Mouse (Mus musculus): ENCODE measurements around the gene Prr12. TPM values are rescaled to one million over a fixed set of nuclear protein-coding genes. Genes with fewer than 3 reads are reported as not detected.
"Not testable (repeated sequence)": the region's sequence is repeated elsewhere in the genome, so short reads cannot be mapped to it uniquely, and the experiment has no call there.

Prr12 gene
- 7.1 and 8.7 TPM in 2 replicates for polyA plus RNA-seq (2015; fragmentation: Nextera tagmentation; extraction: Ambion mirVana)

DNA sequence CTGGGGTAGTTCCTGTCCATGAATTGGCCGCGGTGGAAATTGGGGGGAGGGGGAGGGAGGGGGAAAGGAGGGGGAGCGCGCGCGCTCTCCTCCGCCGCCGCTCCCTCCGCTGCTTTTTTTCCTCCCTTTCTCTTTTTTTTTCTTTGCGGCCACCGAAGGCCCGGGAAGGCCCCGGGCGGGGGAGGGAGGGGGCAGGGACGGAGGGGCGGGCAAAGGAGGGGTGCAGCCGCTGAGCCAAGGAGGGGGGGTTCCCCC lies at the start of gene Prr12:
TSS of gene Prr12 (minus strand) at position 20 of the 255 bp plus-strand sequence.
- WGBS, result 0% methylated on average over 5 of the region's 18 CpGs
- Histone ChIP-seq H3K27ac (peak within 1 kb of the TSS; percentile 100), H3K27me3 (replicated peaks) (no peaks in the 10 kb centered on the region), H3K4me2 (replicated peaks) (peak within 1 kb of the TSS; percentile 95), H3K4me3 (replicated peaks) (peak within 1 kb of the TSS; percentile 78), H3K9me3 (no peaks in the 10 kb centered on the region), H3K4me1 (replicated peaks) (peaks cover 19% of the 10 kb centered on the region), H3K9ac (peak within 1 kb of the TSS; percentile 90), H3K36me3 (peaks cover 26% of the 10 kb centered on the region)
- ATAC-seq, result peak; percentile 40

DNA sequence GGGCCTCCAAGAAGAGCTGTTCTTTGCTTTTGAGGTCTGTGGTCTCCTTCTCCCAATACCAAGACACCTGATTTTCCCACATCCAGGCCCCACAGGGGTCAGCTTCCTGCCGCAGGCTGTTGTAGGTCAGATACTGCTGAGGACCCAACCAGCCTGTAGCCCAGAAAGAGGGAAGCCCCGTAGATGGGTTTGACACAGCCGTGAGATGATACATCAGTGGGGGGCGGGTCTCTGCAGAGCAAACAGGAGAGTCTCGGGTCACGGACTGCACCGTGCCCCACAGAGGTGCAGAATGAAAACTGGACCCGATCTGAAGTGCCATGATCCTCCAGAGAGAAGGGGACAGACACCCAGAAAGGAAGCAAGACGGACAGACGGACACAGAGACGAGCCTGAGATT lies 49.8 kb upstream of the Prr12 start:
- no peaks in the 10 kb centered on the region for H3K36me3 ChIP-seq
- H3K9ac ChIP-seq, result no peak overlapping the region
- peaks cover 33% of the 10 kb centered on the region for H3K4me1 ChIP-seq (replicated peaks)
- 66% methylated on average over 11 of the region's 11 CpGs for WGBS
- no peaks in the 10 kb centered on the region for H3K27me3 ChIP-seq (replicated peaks)
- H3K4me2 ChIP-seq (replicated peaks), result peak overlapping the region; percentile 75
- H3K4me3 ChIP-seq (replicated peaks), result peak overlapping the region; percentile 44
- ATAC-seq, result no peak
- no peaks in the 10 kb centered on the region for H3K9me3 ChIP-seq
- no peak overlapping the region; the same call in 1 of the 2 replicates for H3K27ac ChIP-seq

GRCm38 (mm10) chr7:45100046-45100445 lies 47.4 kb upstream of the Prr12 start:
- H3K4me2 ChIP-seq (replicated peaks), result no peak overlapping the region

GRCm38 (mm10) chr7:45098541-45099240 lies 46.0 kb upstream of the Prr12 start:
- WGBS, result 89% methylated on average over 8 of the region's 8 CpGs

More at GRCm38 (mm10) chr7:45100046-45100445, 47.4 kb upstream of the Prr12 start:
- H3K4me3 ChIP-seq (replicated peaks), result no peak overlapping the region
- WGBS, result 89% methylated on average over 6 of the region's 6 CpGs
- H3K36me3 ChIP-seq, result no peaks in the 10 kb centered on the region
- ATAC-seq, result no peak
- H3K4me1 ChIP-seq (replicated peaks), result peaks cover 27% of the 10 kb centered on the region
- H3K27ac ChIP-seq, result no peak overlapping the region
- no peaks in the 10 kb centered on the region for H3K27me3 ChIP-seq (replicated peaks)
- no peaks in the 10 kb centered on the region for H3K9me3 ChIP-seq
- H3K9ac ChIP-seq, result no peak overlapping the region

DNA sequence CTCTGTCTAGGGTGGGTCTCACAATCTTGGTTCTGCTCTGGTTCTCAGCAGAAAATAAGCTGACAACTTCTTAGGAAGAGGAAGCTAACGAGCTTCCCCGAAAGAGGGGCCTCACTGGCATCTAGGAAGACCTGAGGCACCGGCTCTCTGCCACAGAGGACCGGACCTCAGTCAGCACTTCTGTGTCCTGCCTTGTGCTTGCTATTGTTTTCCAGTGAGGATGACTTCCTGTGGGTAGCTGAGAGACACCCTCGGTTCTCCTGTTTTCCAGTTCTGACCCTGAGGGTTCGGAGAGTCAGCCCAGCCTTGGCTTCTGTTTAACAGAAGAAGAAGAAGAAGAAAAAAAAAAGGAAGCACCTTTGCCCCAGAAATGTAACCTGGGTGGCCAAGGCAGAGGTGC lies 44.8 kb upstream of the Prr12 start:
- Histone ChIP-seq H3K9me3 (no peaks in the 10 kb centered on the region), H3K4me2 (replicated peaks) (no peak overlapping the region), H3K9ac (no peak overlapping the region), H3K4me1 (replicated peaks) (peaks cover 16% of the 10 kb centered on the region), H3K27ac (0 out of 2 replicates have a peak overlapping the region, but pooled peaks have one; percentile 17), H3K27me3 (replicated peaks) (no peaks in the 10 kb centered on the region), H3K36me3 (no peaks in the 10 kb centered on the region), H3K4me3 (replicated peaks) (no peak overlapping the region)
- ATAC-seq, result no peak
- WGBS, result 53% methylated on average over 6 of the region's 6 CpGs

More at GRCm38 (mm10) chr7:45098541-45099240, 46.0 kb upstream of the Prr12 start:
- H3K27me3 ChIP-seq (replicated peaks), result no peaks in the 10 kb centered on the region
- no peaks in the 10 kb centered on the region for H3K36me3 ChIP-seq
- H3K4me1 ChIP-seq (replicated peaks), result peaks cover 20% of the 10 kb centered on the region
- no peak overlapping the region for H3K9ac ChIP-seq
- H3K4me2 ChIP-seq (replicated peaks), result no peak overlapping the region
- H3K4me3 ChIP-seq (replicated peaks), result no peak overlapping the region
- no peak for ATAC-seq
- no peak overlapping the region for H3K27ac ChIP-seq
- H3K9me3 ChIP-seq, result no peaks in the 10 kb centered on the region

DNA sequence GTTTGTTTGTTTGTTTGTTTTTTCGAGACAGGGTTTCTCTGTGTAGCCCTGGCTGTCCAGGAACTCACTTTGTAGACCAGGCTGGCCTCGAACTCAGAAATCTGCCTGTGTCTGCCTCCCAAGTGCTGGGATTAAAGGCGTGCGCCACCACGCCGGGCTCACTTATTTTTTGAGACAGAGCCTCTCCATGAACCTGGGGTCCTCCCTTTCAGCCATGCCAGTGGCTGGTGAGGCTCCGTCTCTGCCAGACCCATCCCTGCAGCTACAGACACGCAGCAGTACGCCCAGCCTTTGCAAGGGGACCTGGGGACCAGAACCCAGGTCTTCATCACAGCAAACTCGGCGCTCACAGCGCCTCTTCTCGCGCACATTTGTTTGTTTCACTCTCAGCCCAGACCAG lies 43.3 kb upstream of the Prr12 start:
- H3K4me2 ChIP-seq (replicated peaks); H3K36me3 ChIP-seq; H3K9me3 ChIP-seq; H3K9ac ChIP-seq; ATAC-seq; H3K27ac ChIP-seq; H3K4me3 ChIP-seq (replicated peaks); H3K27me3 ChIP-seq (replicated peaks): not testable (repeated sequence)
- peaks cover 11% of the 10 kb centered on the region for H3K4me1 ChIP-seq (replicated peaks)
- 92% methylated on average over 14 of the region's 14 CpGs for WGBS

- Histone ChIP-seq H3K9ac (no peak overlapping the region), H3K27ac (no peak overlapping the region), H3K27me3 (replicated peaks) (no peaks in the 10 kb centered on the region), H3K9me3 (no peaks in the 10 kb centered on the region), H3K4me3 (replicated peaks) (no peak overlapping the region), H3K4me1 (replicated peaks) (peaks cover 14% of the 10 kb centered on the region), H3K36me3 (no peaks in the 10 kb centered on the region), H3K4me2 (replicated peaks) (no peak overlapping the region)
- WGBS, result 80% methylated on average over 6 of the region's 6 CpGs
- ATAC-seq, result no peak
Observed at GRCm38 (mm10) chr7:45095367-45095766, 42.7 kb upstream of the Prr12 start.

GRCm38 (mm10) chr7:45094121-45094520 lies 41.4 kb upstream of the Prr12 start:
- Histone ChIP-seq H3K9me3 (no peaks in the 10 kb centered on the region), H3K27me3 (replicated peaks) (no peaks in the 10 kb centered on the region), H3K4me1 (replicated peaks) (peaks cover 17% of the 10 kb centered on the region), H3K4me3 (replicated peaks) (no peak overlapping the region), H3K36me3 (no peaks in the 10 kb centered on the region), H3K27ac (no peak overlapping the region), H3K9ac (no peak overlapping the region), H3K4me2 (replicated peaks) (no peak overlapping the region)
- WGBS, result 32% methylated on average over 7 of the region's 7 CpGs
- no peak for ATAC-seq

DNA sequence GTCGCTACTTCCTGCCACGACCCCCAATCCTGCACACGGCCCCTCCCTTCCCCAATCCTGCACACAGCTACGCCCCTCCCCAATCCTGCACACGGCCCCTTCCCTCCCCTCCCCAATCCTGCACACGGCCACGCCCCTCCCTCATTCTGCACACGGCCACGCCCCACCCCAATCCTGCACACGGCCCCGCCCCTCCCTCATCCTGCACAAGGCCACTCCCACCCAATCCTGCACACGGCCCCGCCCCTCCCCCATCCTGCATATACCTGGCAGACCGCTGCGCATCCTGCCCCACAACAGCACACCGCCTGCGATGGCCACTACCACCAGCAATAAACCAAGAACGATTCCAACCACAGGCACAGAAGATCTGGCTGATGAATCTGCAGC lies 40.8 kb upstream of the Prr12 start:
- ATAC-seq, result no peak
- Histone ChIP-seq H3K4me1 (replicated peaks) (peaks cover 17% of the 10 kb centered on the region), H3K27ac (peak overlapping the region; percentile 83; the same call in 1 of the 2 replicates), H3K36me3 (peaks cover 1% of the 10 kb centered on the region; the same call in 1 of the 2 replicates), H3K4me2 (replicated peaks) (peak overlapping the region; percentile 19; the same call in 1 of the 2 replicates), H3K27me3 (replicated peaks) (no peaks in the 10 kb centered on the region), H3K4me3 (replicated peaks) (no peak overlapping the region), H3K9me3 (no peaks in the 10 kb centered on the region), H3K9ac (no peak overlapping the region)
- WGBS, result 38% methylated on average over 15 of the region's 18 CpGs

GRCm38 (mm10) chr7:45092828-45093515 lies 40.3 kb upstream of the Prr12 start:
- Histone ChIP-seq H3K36me3 (peaks cover 6% of the 10 kb centered on the region; the same call in 1 of the 2 replicates), H3K9me3 (no peaks in the 10 kb centered on the region), H3K27me3 (replicated peaks) (no peaks in the 10 kb centered on the region), H3K27ac (peak overlapping the region; percentile 83), H3K4me3 (replicated peaks) (no peak overlapping the region), H3K4me1 (replicated peaks) (peaks cover 17% of the 10 kb centered on the region), H3K4me2 (replicated peaks) (peak overlapping the region; percentile 19; the same call in 1 of the 2 replicates), H3K9ac (no peak overlapping the region)
- no peak for ATAC-seq
- 48% methylated on average over 12 of the region's 12 CpGs for WGBS

GRCm38 (mm10) chr7:45092048-45092447 lies 39.4 kb upstream of the Prr12 start, which contains the start of gene Rcn3:
Gene Rcn3 (minus strand): TSS chr7:45092221.
- H3K9me3 ChIP-seq, result no peaks in the 10 kb centered on the region
- H3K27ac ChIP-seq, result peak within 1 kb of the TSS; percentile 83
- peak within 1 kb of the TSS; percentile 64 for H3K9ac ChIP-seq
- H3K4me3 ChIP-seq (replicated peaks), result peak within 1 kb of the TSS; percentile 50
- peaks cover 17% of the 10 kb centered on the region for H3K4me1 ChIP-seq (replicated peaks)
- no peaks in the 10 kb centered on the region for H3K27me3 ChIP-seq (replicated peaks)
- H3K36me3 ChIP-seq, result peaks cover 11% of the 10 kb centered on the region
- peak within 1 kb of the TSS; percentile 61 for H3K4me2 ChIP-seq (replicated peaks)
- under 1% methylated on average over 16 of the region's 16 CpGs for WGBS
- peak; percentile 91 for ATAC-seq

DNA sequence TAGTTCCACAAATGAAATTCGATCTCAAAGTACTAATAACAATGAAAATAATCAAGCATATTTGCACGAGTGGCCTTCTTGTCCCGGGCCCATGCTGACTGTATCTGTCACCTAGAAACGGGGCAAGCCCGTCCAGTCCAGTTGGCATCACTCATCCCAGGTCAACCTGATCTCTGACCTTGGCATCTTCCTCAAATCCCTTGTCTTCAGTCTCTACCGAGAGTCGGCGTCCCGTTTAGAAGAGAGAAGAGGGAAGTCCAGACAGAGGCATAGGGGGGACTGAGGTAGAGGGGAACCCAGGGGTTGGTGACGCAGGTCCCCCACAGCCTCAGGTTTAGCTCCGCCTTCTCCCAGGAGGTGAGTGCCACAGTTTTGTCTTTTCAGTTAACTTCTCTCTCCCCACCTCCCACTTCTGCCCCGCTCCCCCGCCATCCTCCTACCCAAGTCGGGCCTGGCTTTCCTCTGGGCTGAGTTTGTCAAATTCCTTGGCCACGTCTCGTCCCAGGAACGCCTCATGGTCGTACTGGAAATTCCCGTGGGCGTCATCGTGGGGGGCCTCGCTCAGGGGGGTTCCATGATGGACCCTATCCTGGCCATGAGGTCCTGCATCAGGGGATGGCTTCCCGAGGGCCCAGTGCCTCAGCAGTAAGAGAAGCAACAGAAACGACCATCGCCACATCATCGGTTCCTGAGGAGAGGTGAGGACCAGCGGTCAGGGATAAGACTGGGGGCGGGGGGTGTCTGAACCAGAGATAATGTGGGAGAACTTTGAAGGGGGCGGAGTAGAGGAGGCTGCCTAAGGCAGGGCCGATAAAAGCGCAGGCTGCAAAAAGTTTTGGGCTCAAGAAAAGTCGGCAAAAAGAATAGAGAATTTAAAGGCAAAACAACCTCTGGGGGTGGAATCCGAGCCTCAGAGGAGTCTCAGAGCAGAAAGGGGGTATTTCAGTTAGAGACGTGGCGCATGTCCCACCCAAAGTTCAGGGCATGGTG lies 38.6 kb upstream of the Prr12 start:
- Histone ChIP-seq H3K4me3 (replicated peaks) (peak overlapping the region; percentile 50), H3K36me3 (peaks cover 18% of the 10 kb centered on the region), H3K9ac (peak overlapping the region; percentile 64), H3K27ac (peak overlapping the region; percentile 82), H3K27me3 (replicated peaks) (no peaks in the 10 kb centered on the region), H3K4me2 (replicated peaks) (peak overlapping the region; percentile 61), H3K4me1 (replicated peaks) (peaks cover 17% of the 10 kb centered on the region), H3K9me3 (no peaks in the 10 kb centered on the region)
- 13% methylated on average over 35 of the region's 35 CpGs for WGBS
- ATAC-seq, result peak; percentile 56
